Mouse (Mus musculus) CH12.LX (cell line): ENCODE measurements around the gene Olfr736. TPM values are rescaled to one million over a fixed set of nuclear protein-coding genes. Genes with fewer than 3 reads are reported as not detected.

Source experiments
- DNase-seq: peaks from one replicate; pipeline ENCODE4 v3.0.0-alpha.2; 2013; ENCODE audit errors: extremely low read depth
- H3K27ac ChIP-seq: 2 replicates; pipeline ENCODE4 v1.5.1; 2012; ENCODE audit warnings: low read depth, mild to moderate bottlenecking, control low read depth, moderate library complexity; ENCODE audit not compliant: insufficient read depth
- H3K27me3 ChIP-seq: replicated peaks from 2 replicates; pipeline ENCODE3; 2012; ENCODE audit warnings: inconsistent platforms
- H3K36me3 ChIP-seq, 2 experiments: replicated peaks in 1 of 2; 2 replicates each; pipeline versions ENCODE3 to v1.6.1; 2012; ENCODE audit warnings: inconsistent platforms in 1 of 2, low read length in 1 of 2, mild to moderate bottlenecking in 1 of 2, mixed read lengths in 1 of 2, moderate library complexity in 1 of 2; ENCODE audit not compliant: control insufficient read depth in 1 of 2, insufficient read depth in 1 of 2
- H3K4me1 ChIP-seq, 2 experiments: 2 replicates each; pipeline ENCODE4 v1.6.1; 2012; ENCODE audit warnings: inconsistent platforms in 1 of 2, moderate library complexity in 1 of 2; ENCODE audit not compliant: insufficient read depth in 2 of 2, control insufficient read depth in 1 of 2
- H3K4me2 ChIP-seq: 2 replicates; pipeline ENCODE4 v1.6.1; 2012; ENCODE audit warnings: low read depth, mild to moderate bottlenecking, control low read depth; ENCODE audit not compliant: poor library complexity, insufficient read depth, severe bottlenecking
- H3K4me3 ChIP-seq, 3 experiments: fragments of 150-350 bp in 1 of 3; sonication (generic) in 1 of 3; replicated peaks in 1 of 3; 2 replicates each; pipeline versions ENCODE3 to v1.5.1; 2011 to 2012; ENCODE audit warnings: low read depth in 2 of 3, low read length in 2 of 3, mild to moderate bottlenecking in 2 of 3, moderate library complexity in 2 of 3, control low read depth in 1 of 3, improper control_type of control experiment in 1 of 3, inconsistent platforms in 1 of 3, mixed read lengths in 1 of 3; ENCODE audit not compliant: poor library complexity in 1 of 3
- H3K79me2 ChIP-seq: replicated peaks from 2 replicates; pipeline ENCODE4 v1.6.1; 2012; ENCODE audit warnings: mild to moderate bottlenecking, moderate library complexity; ENCODE audit not compliant: control insufficient read depth, poor library complexity, insufficient read depth, severe bottlenecking; ENCODE audit errors: extremely low read depth
- H3K9ac ChIP-seq: 2 replicates; pipeline ENCODE4 v1.6.1; 2012; ENCODE audit warnings: low read depth, mild to moderate bottlenecking, control low read depth, moderate library complexity; ENCODE audit not compliant: insufficient read depth
- H3K9me3 ChIP-seq: replicated peaks from 2 replicates; pipeline ENCODE3; 2012; ENCODE audit warnings: low read length, inconsistent platforms, mixed read lengths
- BHLHE40 ChIP-seq: IDR thresholded peaks from 2 replicates; pipeline ENCODE4 v1.6.1; 2011; ENCODE audit warnings: mild to moderate bottlenecking, low read depth, low read length, improper control_type of control experiment
- CHD1 ChIP-seq: IDR thresholded peaks from 2 replicates; pipeline ENCODE4 v1.6.1; 2012; ENCODE audit warnings: low read depth, low read length, improper control_type of control experiment, inconsistent platforms
- CHD2 ChIP-seq: IDR thresholded peaks from 2 replicates; pipeline ENCODE4 v1.6.1; 2011; ENCODE audit warnings: low read length, improper control_type of control experiment
- CTCF ChIP-seq, 2 experiments: IDR thresholded peaks in 1 of 2; conservative IDR thresholded peaks in 1 of 2; 2 replicates each; pipeline ENCODE4 v1.5.1; 2011 to 2012; ENCODE audit warnings: low read depth in 2 of 2, low read length in 2 of 2, improper control_type of control experiment in 1 of 2, inconsistent platforms in 1 of 2, mild to moderate bottlenecking in 1 of 2, moderate library complexity in 1 of 2
- ELF1 ChIP-seq: IDR thresholded peaks from 2 replicates; pipeline ENCODE4 v1.6.1; 2014; ENCODE audit warnings: low read depth, mild to moderate bottlenecking, inconsistent platforms, low read length, improper control_type of control experiment
- EP300 ChIP-seq: IDR thresholded peaks from 2 replicates; pipeline ENCODE4 v1.6.1; 2011; ENCODE audit warnings: low read length, improper control_type of control experiment
- GABPA ChIP-seq: IDR thresholded peaks from 2 replicates; pipeline ENCODE4 v1.6.1; 2012; ENCODE audit warnings: low read depth, low read length, improper control_type of control experiment, inconsistent platforms; ENCODE audit not compliant: insufficient replicate concordance
- HCFC1 ChIP-seq: IDR thresholded peaks from 2 replicates; pipeline ENCODE4 v1.6.1; 2012; ENCODE audit warnings: low read depth, mild to moderate bottlenecking, inconsistent platforms, low read length, improper control_type of control experiment
- IRF4 ChIP-seq: IDR thresholded peaks from 2 replicates; pipeline ENCODE4 v1.6.1; 2014; ENCODE audit warnings: low read depth, mild to moderate bottlenecking, inconsistent platforms, low read length, improper control_type of control experiment
- JUN ChIP-seq: IDR thresholded peaks from 2 replicates; pipeline ENCODE4 v1.6.1; 2011; ENCODE audit warnings: low read depth, mild to moderate bottlenecking, low read length, improper control_type of control experiment, moderate library complexity; ENCODE audit not compliant: insufficient read depth
- JUND ChIP-seq: conservative IDR thresholded peaks from 2 replicates; pipeline ENCODE4 v1.6.1; 2011; ENCODE audit warnings: low read depth, low read length, improper control_type of control experiment
- MAFK ChIP-seq: IDR thresholded peaks from 2 replicates; pipeline ENCODE4 v1.6.1; 2011; ENCODE audit warnings: low read length, improper control_type of control experiment; ENCODE audit not compliant: insufficient replicate concordance
- MAX ChIP-seq: IDR thresholded peaks from 2 replicates; pipeline ENCODE4 v1.6.1; 2011; ENCODE audit warnings: low read length, improper control_type of control experiment
- MAZ ChIP-seq: IDR thresholded peaks from 2 replicates; pipeline ENCODE4 v1.6.1; 2012; ENCODE audit warnings: low read depth, mild to moderate bottlenecking, inconsistent platforms, low read length, improper control_type of control experiment, moderate library complexity
- MEF2A ChIP-seq: IDR thresholded peaks from 2 replicates; pipeline ENCODE4 v1.6.1; 2014; ENCODE audit warnings: low read depth, mild to moderate bottlenecking, inconsistent platforms, low read length, improper control_type of control experiment, borderline replicate concordance
- MYC ChIP-seq: IDR thresholded peaks from 2 replicates; pipeline ENCODE4 v1.6.1; 2011; ENCODE audit warnings: low read depth, mild to moderate bottlenecking, improper control_type of control experiment, low read length
- NELFE ChIP-seq: IDR thresholded peaks from 2 replicates; pipeline ENCODE4 v1.6.1; 2011; ENCODE audit warnings: low read depth, low read length, improper control_type of control experiment
- POLR2AphosphoS2 ChIP-seq: IDR thresholded peaks from 2 replicates; pipeline ENCODE4 v1.6.1; 2011; ENCODE audit warnings: low read depth, low read length, improper control_type of control experiment
- RAD21 ChIP-seq: IDR thresholded peaks from 2 replicates; pipeline ENCODE4 v1.6.1; 2011; ENCODE audit warnings: low read depth, mild to moderate bottlenecking, low read length, improper control_type of control experiment, moderate library complexity
- RCOR1 ChIP-seq: conservative IDR thresholded peaks from 2 replicates; pipeline ENCODE4 v1.6.1; 2012; ENCODE audit warnings: low read depth, mild to moderate bottlenecking, inconsistent platforms, low read length, improper control_type of control experiment
- SIN3A ChIP-seq: IDR thresholded peaks from 2 replicates; pipeline ENCODE4 v1.6.1; 2012; ENCODE audit warnings: low read length, improper control_type of control experiment, inconsistent platforms
- SMC3 ChIP-seq: IDR thresholded peaks from 2 replicates; pipeline ENCODE4 v1.6.1; 2011; ENCODE audit warnings: low read depth, low read length, improper control_type of control experiment
- USF1 ChIP-seq: IDR thresholded peaks from 2 replicates; pipeline ENCODE4 v1.6.1; 2014; ENCODE audit warnings: low read depth, mild to moderate bottlenecking, inconsistent platforms, low read length, improper control_type of control experiment
- ZC3H11A ChIP-seq: IDR thresholded peaks from 2 replicates; pipeline ENCODE4 v1.6.1; 2012; ENCODE audit warnings: low read depth, mild to moderate bottlenecking, inconsistent platforms, low read length, improper control_type of control experiment
- ZKSCAN1 ChIP-seq: IDR thresholded peaks from 2 replicates; pipeline ENCODE4 v1.6.1; 2012; ENCODE audit warnings: low read depth, inconsistent platforms, low read length, improper control_type of control experiment, borderline replicate concordance
- dilution Hi-C: fragments of 300-500 bp; cut with MboI; formaldehyde crosslinking; loops from 2 replicates; pipeline ENCODE4 v1.14.3; 2020; ENCODE audit warnings: low sequenced_read_pairs; ENCODE audit not compliant: extremely low pct_unique_long_range_greater_than_20kb, extremely low pct_ligation_motif_present
- in situ Hi-C: fragments of 300-500 bp; cut with MboI; formaldehyde crosslinking; loops from 3 replicates; pipeline ENCODE4 v1.14.3; 2019; ENCODE audit warnings: low sequenced_read_pairs, low pct_ligation_motif_present, low pct_unique_long_range_greater_than_20kb, mixed read lengths
- polyA plus RNA-seq: library from polyadenylated mRNA; unstranded; fragments of >175 nt; gene quantifications from 2 replicates; pipeline ENCODE4 v1.2.1, GENCODE M21; 2012; ENCODE audit warnings: low read depth; ENCODE audit not compliant: insufficient read length
- total RNA-seq, 2 experiments: library from RNA; depleted of rRNA; stranded (reverse); fragments of 300-350 nt in 1 of 2; fragments of >200 nt in 1 of 2; gene quantifications; 2 replicates each; pipeline ENCODE4 v1.2.3; 2012 to 2014

The Olfr736 gene
- total and polyA plus RNA-seq, 3 experiments, result not detected

DNA sequence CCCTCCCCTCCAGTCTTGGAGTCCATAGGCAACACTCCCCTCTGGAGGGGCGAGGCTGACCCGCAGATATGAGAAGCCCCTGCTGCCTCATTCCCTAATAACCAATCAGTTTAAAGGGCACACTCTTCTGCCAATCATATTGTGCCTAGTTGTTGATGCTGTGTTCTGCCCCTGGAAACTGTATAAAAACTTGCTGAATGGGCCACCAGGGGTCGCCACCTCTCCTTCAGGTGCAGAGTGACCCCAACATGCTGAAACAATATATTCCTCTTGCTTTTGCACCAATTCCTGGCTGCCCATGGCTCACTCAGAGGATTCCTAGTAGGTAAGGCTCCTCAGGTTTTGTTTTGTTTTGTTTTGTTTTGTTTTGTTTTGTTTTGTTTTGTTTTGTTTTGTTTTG is 28.5 kb upstream of the Olfr736 start:
- Histone ChIP-seq H3K4me2 (no peak overlapping the region), H3K4me1 (peaks cover 0 to 5% of the 10 kb centered on the region in 2 experiments; a peak in 2 of 4 replicates), H3K36me3 (no peaks in the 10 kb centered on the region), H3K4me3 (no peak overlapping the region), H3K9me3 (no peaks in the 10 kb centered on the region), H3K9ac (no peak overlapping the region), H3K27ac (no peak overlapping the region), H3K27me3 (no peaks in the 10 kb centered on the region), H3K79me2 (no peaks in the 10 kb centered on the region)
- TF ChIP-seq BHLHE40 (no peak), ZC3H11A (no peak), CHD2 (no peak), GABPA (no peak), ZKSCAN1 (no peak), JUN (no peak), CHD1 (no peak), MEF2A (no peak), MAZ (no peak), RCOR1 (no peak), HCFC1 (no peak), IRF4 (no peak), NELFE (no peak), POLR2AphosphoS2 (no peak), JUND (no peak), ELF1 (no peak), MAX (no peak), USF1 (no peak), SMC3 (peak; percentile 58), MAFK (no peak), RAD21 (peak; percentile 62), MYC (no peak), EP300 (no peak), SIN3A (no peak), CTCF (conservative IDR thresholded peaks at IDR 0.05 in 1 of 2, IDR thresholded peaks at IDR 0.05 in 1 of 2; ENCODE audit: low read depth in 2 of 2, low read length in 2 of 2) (peak; percentile 49 to 71; a peak in 3 of 4 replicates)
- dilution Hi-C loops, result no loop called here
- in situ Hi-C loops, result loop anchor here (25.0 kb wide), 1 partner anchor 410 kb away; no protein-coding TSS in a partner anchor
- DNase-seq, result peak; percentile 57
